In the genomic region with DNA sequence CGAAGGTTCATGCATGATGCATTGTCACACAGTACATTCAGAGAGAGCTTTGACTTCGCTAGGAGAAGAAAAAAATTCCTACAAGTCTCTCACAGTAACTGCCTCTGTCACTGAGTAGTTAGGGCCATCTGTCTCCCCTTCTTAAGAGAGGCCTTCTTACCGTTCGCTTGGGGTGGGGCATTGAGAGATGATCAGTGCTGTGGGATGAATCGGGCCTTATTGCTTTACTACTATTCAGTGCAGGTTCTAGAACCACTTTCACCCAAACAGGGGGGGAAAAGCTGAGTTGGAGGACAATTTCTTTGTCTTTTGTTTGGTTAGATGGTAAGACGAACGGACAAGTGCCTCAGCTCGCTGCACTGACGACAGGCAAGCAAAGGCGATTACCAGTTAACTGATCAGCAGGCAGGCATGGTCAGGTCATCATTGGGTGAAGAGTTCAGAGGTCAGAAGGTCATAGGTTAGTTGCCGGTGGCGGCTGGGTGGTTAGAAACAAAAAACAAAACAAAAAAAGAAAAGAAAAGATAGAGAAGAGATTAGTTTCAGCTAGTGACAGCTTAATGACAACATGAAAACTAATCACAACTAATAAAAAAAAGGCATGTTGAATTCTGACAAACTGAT, we compare ENCODE assay signal across 15 mouse cellular contexts.
DNase-seq lines count a peak whose midpoint lies in the region; ATAC-seq and TF ChIP-seq lines count a peak whose summit lies in the region.
"Had no signal": no experiment of that assay in that cellular context is flagged by ENCODE, and none has a peak within 500 bp of the region (broad histone marks: within the 10 kb centered on the region; RNA-seq: fewer than 3 reads in every experiment).

No protein-coding gene starts in this region.

- no peak for TF ChIP-seq CTCF in hindbrain, postnatal 0 days (IDR thresholded peaks at IDR 0.05; ENCODE audit: low read depth)
- no peak for TF ChIP-seq CTCF in stomach, postnatal 0 days (IDR thresholded peaks at IDR 0.05; ENCODE audit: low read depth)

- DNase-seq in hindbrain, embryonic 11.5 days (ENCODE audit: low spot score) = no peak
- DNase-seq in hindbrain, postnatal 0 days (ENCODE audit: low spot score) = no peak
- no peak for DNase-seq in ES-E14 (ENCODE audit: low read depth, low spot score)
- DNase-seq in embryo, embryonic 10.5 days (ENCODE audit: low spot score) = peak; percentile 79
- no peak for DNase-seq in adrenal gland, postnatal 14 days
- no peak for DNase-seq in stomach, postnatal 0 days (ENCODE audit: low spot score)
- no peak for DNase-seq in thymus, postnatal 25 days
- DNase-seq: cerebellum, adult 9-10 months; gastrocnemius, postnatal 10 days; liver had no signal

- H3K9me3 ChIP-seq in hindbrain, embryonic 11.5 days (ENCODE audit: control insufficient read depth, low read length) = no peaks in the 10 kb centered on the region
- no peaks in the 10 kb centered on the region for H3K9me3 ChIP-seq in hindbrain, postnatal 0 days (ENCODE audit: low read length)
- no peaks in the 10 kb centered on the region for H3K9me3 ChIP-seq in ES-E14 (ENCODE audit: control insufficient read depth, insufficient read depth, low read depth, low read length)
- no peaks in the 10 kb centered on the region for H3K9me3 ChIP-seq in stomach, postnatal 0 days (ENCODE audit: control insufficient read depth, low read length)
- H3K9me3 ChIP-seq: embryonic facial prominence, embryonic 12.5 days had no signal

- peak; percentile 27 for TF ChIP-seq POLR2A in myocyte (IDR thresholded peaks at IDR 0.05; ENCODE audit: insufficient read length, low read depth)

- H3K4me3 ChIP-seq in hindbrain, embryonic 11.5 days (ENCODE audit: low read depth, low read length) = no peak overlapping the region
- no peak overlapping the region for H3K4me3 ChIP-seq in hindbrain, postnatal 0 days (ENCODE audit: low read length)
- no peak overlapping the region for H3K4me3 ChIP-seq in ES-E14 (ENCODE audit: insufficient read depth in 1 of 2, low read depth in 1 of 2, low read length in 2 of 2, poor library complexity in 1 of 2, severe bottlenecking in 1 of 2)
- H3K4me3 ChIP-seq in myocyte = no peak overlapping the region
- H3K4me3 ChIP-seq in stomach, postnatal 0 days (ENCODE audit: low read depth, low read length) = no peak overlapping the region
- H3K4me3 ChIP-seq: embryonic facial prominence, embryonic 12.5 days had no signal

- H3K4me2 ChIP-seq in hindbrain, embryonic 11.5 days (replicated peaks; ENCODE audit: low read depth, low read length) = no peak overlapping the region
- H3K4me2 ChIP-seq in hindbrain, postnatal 0 days (ENCODE audit: low read depth, low read length) = no peak overlapping the region
- no peak overlapping the region for H3K4me2 ChIP-seq in myocyte (ENCODE audit: low read depth)
- H3K4me2 ChIP-seq in stomach, postnatal 0 days (replicated peaks; ENCODE audit: low read depth) = no peak overlapping the region
- H3K4me2 ChIP-seq: embryonic facial prominence, embryonic 12.5 days had no signal

- H3K27ac ChIP-seq in hindbrain, embryonic 11.5 days (ENCODE audit: low read depth, low read length) = no peak overlapping the region
- H3K27ac ChIP-seq in hindbrain, postnatal 0 days = no peak overlapping the region
- no peak overlapping the region for H3K27ac ChIP-seq in ES-E14 (ENCODE audit: insufficient read depth, low read depth, low read length, poor library complexity, severe bottlenecking)
- no peak overlapping the region for H3K27ac ChIP-seq in stomach, postnatal 0 days (replicated peaks)
- H3K27ac ChIP-seq: embryonic facial prominence, embryonic 12.5 days had no signal

- ATAC-seq in hindbrain, embryonic 11.5 days (ENCODE audit: low FRiP score) = peak; percentile 66; the same call in 1 of the 2 replicates
- ATAC-seq in hindbrain, postnatal 0 days = no peak
- ATAC-seq in stomach, postnatal 0 days (ENCODE audit: low FRiP score, low TSS enrichment) = no peak
- ATAC-seq: activated CD4-positive, CD25-positive, alpha-beta regulatory T cell, adult 4 months; intestine, postnatal 0 days; lung, postnatal 0 days had no signal

- in situ Hi-C loops in ES-E14 (cut with MboI; ENCODE audit: low sequenced_read_pairs in 2 of 2, unreplicated experiment in 2 of 2) = no loop called here

- H3K9ac ChIP-seq in hindbrain, embryonic 11.5 days (ENCODE audit: low read depth, low read length) = no peak overlapping the region
- H3K9ac ChIP-seq in hindbrain, postnatal 0 days (replicated peaks; ENCODE audit: low read length) = no peak overlapping the region
- H3K9ac ChIP-seq in ES-E14 (ENCODE audit: insufficient read depth, low read depth, low read length, poor library complexity, severe bottlenecking) = no peak overlapping the region
- H3K9ac ChIP-seq in stomach, postnatal 0 days (ENCODE audit: low read length) = no peak overlapping the region
- H3K9ac ChIP-seq: embryonic facial prominence, embryonic 12.5 days had no signal

- no peaks in the 10 kb centered on the region; the same call in 1 of the 2 replicates for H3K4me1 ChIP-seq in hindbrain, embryonic 11.5 days (replicated peaks; ENCODE audit: control insufficient read depth, insufficient read depth, low read length)
- H3K4me1 ChIP-seq in hindbrain, postnatal 0 days (ENCODE audit: insufficient read depth, low read length) = no peaks in the 10 kb centered on the region
- peaks cover 2 to 4% of the 10 kb centered on the region in 2 experiments; a peak in 2 of 4 replicates for H3K4me1 ChIP-seq in ES-E14 (ENCODE audit: control insufficient read depth in 2 of 2, insufficient read depth in 2 of 2, low read length in 2 of 2, poor library complexity in 1 of 2)
- no peaks in the 10 kb centered on the region for H3K4me1 ChIP-seq in stomach, postnatal 0 days (replicated peaks; ENCODE audit: control insufficient read depth, insufficient read depth)
- H3K4me1 ChIP-seq: embryonic facial prominence, embryonic 12.5 days had no signal

- peaks cover 33% of the 10 kb centered on the region for H3K79me2 ChIP-seq in myocyte (ENCODE audit: control insufficient read depth, insufficient read depth)

- no peak for TF ChIP-seq EP300 in stomach, postnatal 0 days (optimal IDR thresholded peaks at IDR 0.05)

- 9% methylated on average over 12 of the region's 12 CpGs for WGBS in hindbrain, embryonic 11.5 days
- WGBS in hindbrain, postnatal 0 days = 17% methylated on average over 12 of the region's 12 CpGs
- WGBS in stomach, postnatal 0 days = 54% methylated on average over 12 of the region's 12 CpGs

- no peak overlapping the region for H3ac ChIP-seq in myocyte (ENCODE audit: control insufficient read depth, insufficient read length)

- H3K27me3 ChIP-seq in hindbrain, embryonic 11.5 days (ENCODE audit: control insufficient read depth, insufficient read depth, low read length) = no peaks in the 10 kb centered on the region
- no peaks in the 10 kb centered on the region for H3K27me3 ChIP-seq in hindbrain, postnatal 0 days (ENCODE audit: insufficient read depth, low read length)
- no peaks in the 10 kb centered on the region for H3K27me3 ChIP-seq in myocyte (ENCODE audit: control insufficient read depth, insufficient read depth, insufficient read length)
- H3K27me3 ChIP-seq in stomach, postnatal 0 days (ENCODE audit: control insufficient read depth, insufficient read depth, low read length) = no peaks in the 10 kb centered on the region
- H3K27me3 ChIP-seq: embryonic facial prominence, embryonic 12.5 days had no signal

- no peaks in the 10 kb centered on the region for H3K36me3 ChIP-seq in hindbrain, embryonic 11.5 days (ENCODE audit: control insufficient read depth, insufficient read depth, low read length)
- H3K36me3 ChIP-seq in hindbrain, postnatal 0 days (ENCODE audit: insufficient read depth, low read length) = peaks cover 7% of the 10 kb centered on the region; the same call in 1 of the 2 replicates
- peaks cover 13% of the 10 kb centered on the region for H3K36me3 ChIP-seq in ES-E14 (ENCODE audit: control insufficient read depth, insufficient read depth, low read length, poor library complexity, severe bottlenecking)
- H3K36me3 ChIP-seq in myocyte (ENCODE audit: control insufficient read depth, insufficient read depth) = peaks cover 69% of the 10 kb centered on the region
- peaks cover 4% of the 10 kb centered on the region; the same call in 1 of the 2 replicates for H3K36me3 ChIP-seq in stomach, postnatal 0 days (ENCODE audit: control insufficient read depth, insufficient read depth, low read length)

TF ChIP-seq in ES-E14, 5 proteins besides CTCF, POLR2A, EP300 and RAD21:
- TF ChIP-seq MAFK (IDR thresholded peaks at IDR 0.05; ENCODE audit: insufficient read depth, low read depth, low read length) (no peak), HCFC1 (IDR thresholded peaks at IDR 0.05; ENCODE audit: borderline replicate concordance, insufficient read depth, low read length) (no peak), CHD2 (IDR thresholded peaks at IDR 0.05; ENCODE audit: low read depth, low read length) (peak; percentile 54; the same call in 1 of the 2 replicates)

TF ChIP-seq in myocyte, 11 proteins besides CTCF, POLR2A, EP300 and RAD21:
- TF ChIP-seq TCF12 (IDR thresholded peaks at IDR 0.05; ENCODE audit: insufficient read depth, poor library complexity, severe bottlenecking) = no peak
- no peak for TF ChIP-seq MYOG (IDR thresholded peaks at IDR 0.05; ENCODE audit: control insufficient read depth in 1 of 3, insufficient read depth in 1 of 3, insufficient read length in 2 of 3, low read depth in 2 of 3)
- peak; percentile 17 for TF ChIP-seq POLR2AphosphoS2 (IDR thresholded peaks at IDR 0.05; ENCODE audit: insufficient read length, low read depth)
